Mouse (Mus musculus) spleen, adult 2 months (tissue): ENCODE results near the gene Slfn9.
"Not testable (repeated sequence)": the region's sequence is repeated elsewhere in the genome, so short reads cannot be mapped to it uniquely, and the experiment has no call there.

ENCODE experiments used
- CTCF ChIP-seq: fragments of 200-500 bp; IDR thresholded peaks from 2 replicates; pipeline ENCODE4 v1.5.1; 2011; ENCODE audit warnings: mild to moderate bottlenecking, inconsistent platforms; ENCODE audit not compliant: insufficient read depth, insufficient read length, insufficient replicate concordance; ENCODE audit errors: extremely low read depth
- POLR2A ChIP-seq: fragments of 200-500 bp; IDR thresholded peaks from 2 replicates; pipeline ENCODE4 v1.6.1; 2011; ENCODE audit warnings: low read depth, low read length, inconsistent platforms

- not testable (repeated sequence) for TF ChIP-seq POLR2A, CTCF
Observed at GRCm38 (mm10) chr11:82931671-82932450, 59.8 kb downstream of the Slfn9 start.
